25 mouse cellular contexts compared by ENCODE assay signal in the genomic region with DNA sequence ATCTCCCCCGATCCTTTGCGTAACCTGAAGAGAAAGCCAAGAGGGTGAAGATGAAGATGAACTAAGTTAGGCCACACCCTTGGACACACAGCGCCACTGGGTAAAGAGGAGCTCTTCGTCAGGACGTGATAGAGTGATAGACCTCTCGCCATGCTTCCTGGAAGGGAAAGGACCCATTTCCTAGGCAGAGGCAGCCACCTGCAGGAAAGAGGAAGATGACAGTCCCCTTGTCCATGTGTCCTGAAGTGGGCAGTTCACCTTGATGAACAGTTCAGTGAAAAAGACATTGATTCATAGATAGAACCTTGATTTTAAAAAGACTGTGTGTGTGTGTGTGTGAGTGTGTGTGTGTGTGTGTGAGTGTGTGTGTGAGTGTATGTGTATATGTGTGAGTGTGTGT.
DNase-seq lines count a peak whose midpoint lies in the region; ATAC-seq and TF ChIP-seq lines count a peak whose summit lies in the region.
"Had no signal": no experiment of that assay in that cellular context is flagged by ENCODE, and none has a peak within 500 bp of the region (broad histone marks: within the 10 kb centered on the region; RNA-seq: fewer than 3 reads in every experiment).

No protein-coding gene starts in this region.

- 61% methylated on average over 6 of the region's 6 CpGs for WGBS in intestine, postnatal 0 days
- WGBS in intestine, embryonic 16.5 days = 68% methylated on average over 6 of the region's 6 CpGs
- WGBS in liver, postnatal 0 days (ENCODE audit: insufficient replicate concordance) = 62% methylated on average over 6 of the region's 6 CpGs

- H3K27ac ChIP-seq in intestine, postnatal 0 days (ENCODE audit: low read depth, low read length) = no peak overlapping the region
- H3K27ac ChIP-seq in intestine, embryonic 16.5 days (ENCODE audit: low read length) = no peak overlapping the region
- no peak overlapping the region for H3K27ac ChIP-seq in liver, postnatal 0 days (ENCODE audit: low read depth)
- H3K27ac ChIP-seq: heart, embryonic 13.5 days; hindbrain, embryonic 15.5 days; intestine, embryonic 15.5 days; lung, embryonic 15.5 days; midbrain, embryonic 12.5 days had no signal

- H3K9ac ChIP-seq in intestine, postnatal 0 days (ENCODE audit: low read depth, low read length) = no peak overlapping the region
- H3K9ac ChIP-seq in intestine, embryonic 16.5 days (ENCODE audit: low read depth, low read length) = no peak overlapping the region
- H3K9ac ChIP-seq in liver, postnatal 0 days (replicated peaks) = no peak overlapping the region
- H3K9ac ChIP-seq: heart, embryonic 13.5 days; hindbrain, embryonic 15.5 days; intestine, embryonic 15.5 days; limb, embryonic 13.5 days; lung, embryonic 15.5 days; midbrain, embryonic 12.5 days had no signal

- no peaks in the 10 kb centered on the region for H3K27me3 ChIP-seq in intestine, postnatal 0 days (replicated peaks; ENCODE audit: control insufficient read depth, insufficient read depth, low read length)
- H3K27me3 ChIP-seq in intestine, embryonic 16.5 days (replicated peaks; ENCODE audit: control insufficient read depth, insufficient read depth, low read length) = no peaks in the 10 kb centered on the region
- H3K27me3 ChIP-seq in liver, postnatal 0 days (ENCODE audit: insufficient read depth, low read length) = no peaks in the 10 kb centered on the region
- H3K27me3 ChIP-seq: CH12.LX; heart, embryonic 13.5 days; hindbrain, embryonic 15.5 days; intestine, embryonic 15.5 days; lung, embryonic 15.5 days; midbrain, embryonic 12.5 days; Patski had no signal

- no peak overlapping the region for H3K4me3 ChIP-seq in intestine, postnatal 0 days (ENCODE audit: low read depth, low read length)
- H3K4me3 ChIP-seq in intestine, embryonic 16.5 days (ENCODE audit: low read length) = no peak overlapping the region
- H3K4me3 ChIP-seq in liver, postnatal 0 days (ENCODE audit: low read depth, low read length) = no peak overlapping the region
- H3K4me3 ChIP-seq: embryonic facial prominence, embryonic 10.5 days; heart, embryonic 13.5 days; hindbrain, embryonic 15.5 days; intestine, embryonic 15.5 days; limb, embryonic 13.5 days; lung, embryonic 15.5 days; midbrain, embryonic 12.5 days had no signal

- no peak for DNase-seq in liver, postnatal 0 days
- no peak for DNase-seq in liver
- DNase-seq in thymus, postnatal 14 days = peak; percentile 18
- no peak for DNase-seq in thymus, postnatal 36 days
- DNase-seq in kidney, postnatal 14 days = no peak
- DNase-seq: adrenal gland, postnatal 36 days; B cell, adult 2 months; cerebellum, adult 9-10 months; gastrocnemius, postnatal 14 days; heart, adult 18-20 months; heart, postnatal 4 days; layer of hippocampus, postnatal 36 days had no signal

- no peaks in the 10 kb centered on the region for H3K36me3 ChIP-seq in intestine, postnatal 0 days (ENCODE audit: control insufficient read depth, insufficient read depth)
- no peaks in the 10 kb centered on the region for H3K36me3 ChIP-seq in intestine, embryonic 16.5 days (ENCODE audit: control insufficient read depth, insufficient read depth, low read length)
- no peaks in the 10 kb centered on the region for H3K36me3 ChIP-seq in liver, postnatal 0 days (replicated peaks; ENCODE audit: insufficient read depth, low read length)
- H3K36me3 ChIP-seq: embryonic facial prominence, embryonic 10.5 days; G1E; heart, embryonic 13.5 days; hindbrain, embryonic 15.5 days; intestine, embryonic 15.5 days; limb, embryonic 13.5 days; lung, embryonic 15.5 days; midbrain, embryonic 12.5 days had no signal

- peak; percentile 57 for TF ChIP-seq CTCF in intestine, postnatal 0 days (IDR thresholded peaks at IDR 0.05; ENCODE audit: low read depth)
- TF ChIP-seq CTCF in liver, postnatal 0 days (IDR thresholded peaks at IDR 0.05; ENCODE audit: low read depth) = peak; percentile 49

- H3K4me2 ChIP-seq in intestine, postnatal 0 days (replicated peaks; ENCODE audit: low read depth) = no peak overlapping the region
- no peak overlapping the region for H3K4me2 ChIP-seq in intestine, embryonic 16.5 days (ENCODE audit: low read depth, low read length)
- H3K4me2 ChIP-seq in liver, postnatal 0 days (ENCODE audit: low read depth, low read length) = no peak overlapping the region
- H3K4me2 ChIP-seq: heart, embryonic 13.5 days; hindbrain, embryonic 15.5 days; intestine, embryonic 15.5 days; limb, embryonic 13.5 days; lung, embryonic 15.5 days; midbrain, embryonic 12.5 days had no signal

- no peak for TF ChIP-seq EP300 in liver, postnatal 0 days (IDR thresholded peaks at IDR 0.05; ENCODE audit: low read depth)

- no peaks in the 10 kb centered on the region for H3K9me3 ChIP-seq in intestine, postnatal 0 days (ENCODE audit: control insufficient read depth)
- H3K9me3 ChIP-seq in intestine, embryonic 16.5 days (ENCODE audit: control insufficient read depth, low read length) = no peaks in the 10 kb centered on the region
- H3K9me3 ChIP-seq in liver, postnatal 0 days (ENCODE audit: low read length) = no peaks in the 10 kb centered on the region
- H3K9me3 ChIP-seq: embryonic facial prominence, embryonic 10.5 days; heart, embryonic 13.5 days; hindbrain, embryonic 15.5 days; intestine, embryonic 15.5 days; limb, embryonic 13.5 days; lung, embryonic 15.5 days; midbrain, embryonic 12.5 days had no signal

- no peak for ATAC-seq in intestine, postnatal 0 days
- no peak for ATAC-seq in intestine, embryonic 16.5 days
- ATAC-seq in liver, postnatal 0 days = no peak
- ATAC-seq: forebrain, embryonic 16.5 days; intestine, embryonic 15.5 days; Patski had no signal

- H3K4me1 ChIP-seq in intestine, postnatal 0 days (replicated peaks; ENCODE audit: control insufficient read depth, insufficient read depth, low read length) = no peaks in the 10 kb centered on the region
- no peaks in the 10 kb centered on the region for H3K4me1 ChIP-seq in intestine, embryonic 16.5 days (ENCODE audit: control insufficient read depth, insufficient read depth, low read length)
- H3K4me1 ChIP-seq in liver, postnatal 0 days (ENCODE audit: insufficient read depth) = no peaks in the 10 kb centered on the region
- H3K4me1 ChIP-seq: heart, embryonic 13.5 days; intestine, embryonic 15.5 days; lung, embryonic 15.5 days; midbrain, embryonic 12.5 days had no signal
